Mouse (Mus musculus) layer of hippocampus, adult 2 months (tissue): ENCODE data around the gene Adgrg7. TPM values are rescaled to one million over a fixed set of nuclear protein-coding genes. Genes with fewer than 3 reads are reported as not detected.

Source experiments
- DNase-seq, 2 experiments: peaks; one replicate each; pipeline ENCODE4 v3.0.0; 2022; ENCODE audit warnings: low spot score in 2 of 2
- H3K27ac ChIP-seq: fragments of 200-600 bp; 2 replicates; pipeline ENCODE4 v1.8.1; 2022
- H3K4me3 ChIP-seq: fragments of 200-600 bp; 2 replicates; pipeline ENCODE4 v1.8.1; 2022; ENCODE audit warnings: mild to moderate bottlenecking
- CTCF ChIP-seq: fragments of 200-600 bp; conservative IDR thresholded peaks from 2 replicates; pipeline ENCODE4 v1.8.1; 2022; ENCODE audit warnings: antibody characterized with exemption, mild to moderate bottlenecking, moderate library complexity
- long read RNA-seq, 2 experiments: library from polyadenylated mRNA; stranded (forward); transcript quantifications; one replicate each; pipeline ENCODE4 v2.0.0; 2021; ENCODE audit warnings: borderline mapping rate in 2 of 2
- total RNA-seq, 2 experiments: library from RNA; stranded (reverse); gene quantifications; 2 replicates each; pipeline ENCODE4 v1.2.3; 2021

Gene Adgrg7
- not detected for total RNA-seq
- long read RNA-seq, experiment 1 = 0 reads
- long read RNA-seq, experiment 2 = 0 reads

- Histone ChIP-seq H3K4me3 (no peak within 1 kb of the TSS), H3K27ac (no peak within 1 kb of the TSS)
- no peak for DNase-seq
- TF ChIP-seq CTCF = no peak
Observed at GRCm38 (mm10) chr16:56795481-56796139, at the start of gene Adgrg7. TSS of gene Adgrg7 (minus strand) at chr16:56795855.

- no peak overlapping the region for H3K4me3 ChIP-seq
- H3K27ac ChIP-seq = no peak overlapping the region
- TF ChIP-seq CTCF = no peak
- DNase-seq = no peak
Observed at GRCm38 (mm10) chr16:56842988-56843387, 47.3 kb upstream of the Adgrg7 start.

- Histone ChIP-seq H3K27ac (no peak overlapping the region), H3K4me3 (no peak overlapping the region)
- no peak for DNase-seq
- TF ChIP-seq CTCF = no peak
Observed at GRCm38 (mm10) chr16:56833312-56833711, 37.7 kb upstream of the Adgrg7 start.

- H3K27ac ChIP-seq = no peak overlapping the region
- DNase-seq = no peak
- no peak for TF ChIP-seq CTCF
- H3K4me3 ChIP-seq = no peak overlapping the region
Observed at GRCm38 (mm10) chr16:56831986-56832385, 36.3 kb upstream of the Adgrg7 start.

GRCm38 (mm10) chr16:56801370-56802109 lies 5.9 kb upstream of the Adgrg7 start:
- DNase-seq = no peak
- Histone ChIP-seq H3K27ac (no peak overlapping the region), H3K4me3 (no peak overlapping the region)
- TF ChIP-seq CTCF = no peak

- DNase-seq = no peak
- no peak overlapping the region for H3K4me3 ChIP-seq
- no peak overlapping the region for H3K27ac ChIP-seq
- TF ChIP-seq CTCF = no peak
Observed at GRCm38 (mm10) chr16:56800946-56801345, 5.3 kb upstream of the Adgrg7 start.

GRCm38 (mm10) chr16:56800469-56800868 lies 4.8 kb upstream of the Adgrg7 start:
- peak in 1 of 2 experiments; percentile 12 for DNase-seq

GRCm38 (mm10) chr16:56799541-56800029 lies 3.9 kb upstream of the Adgrg7 start:
- TF ChIP-seq CTCF = no peak
- Histone ChIP-seq H3K4me3 (no peak overlapping the region), H3K27ac (no peak overlapping the region)
- DNase-seq = no peak

More at GRCm38 (mm10) chr16:56800469-56800868, 4.8 kb upstream of the Adgrg7 start:
- TF ChIP-seq CTCF = peak; percentile 88
- H3K27ac ChIP-seq = no peak overlapping the region
- H3K4me3 ChIP-seq = no peak overlapping the region

- no peak for TF ChIP-seq CTCF
- no peak for DNase-seq
- Histone ChIP-seq H3K4me3 (no peak overlapping the region), H3K27ac (no peak overlapping the region)
Observed at GRCm38 (mm10) chr16:56798873-56799272, 3.2 kb upstream of the Adgrg7 start.

- no peak overlapping the region for H3K4me3 ChIP-seq
- DNase-seq = no peak
- no peak overlapping the region for H3K27ac ChIP-seq
- no peak for TF ChIP-seq CTCF
Observed at GRCm38 (mm10) chr16:56794383-56795144, 1.1 kb downstream of the Adgrg7 start.

GRCm38 (mm10) chr16:56793778-56794177 lies 1.9 kb downstream of the Adgrg7 start:
- no peak overlapping the region for H3K4me3 ChIP-seq
- H3K27ac ChIP-seq = no peak overlapping the region
- TF ChIP-seq CTCF = no peak
- no peak for DNase-seq

- H3K27ac ChIP-seq = no peak overlapping the region
- TF ChIP-seq CTCF = no peak
- no peak overlapping the region for H3K4me3 ChIP-seq
- no peak for DNase-seq
Observed at GRCm38 (mm10) chr16:56785943-56786342, 9.7 kb downstream of the Adgrg7 start.
